Mouse (Mus musculus): ENCODE measurements at regions not wholly inside any gene's neighbourhood (a gene's known extent, or its start where the extent isn't known, plus 50 kb on each side); places are given as distances from the start of the nearest gene placed in this dataset.

DNA sequence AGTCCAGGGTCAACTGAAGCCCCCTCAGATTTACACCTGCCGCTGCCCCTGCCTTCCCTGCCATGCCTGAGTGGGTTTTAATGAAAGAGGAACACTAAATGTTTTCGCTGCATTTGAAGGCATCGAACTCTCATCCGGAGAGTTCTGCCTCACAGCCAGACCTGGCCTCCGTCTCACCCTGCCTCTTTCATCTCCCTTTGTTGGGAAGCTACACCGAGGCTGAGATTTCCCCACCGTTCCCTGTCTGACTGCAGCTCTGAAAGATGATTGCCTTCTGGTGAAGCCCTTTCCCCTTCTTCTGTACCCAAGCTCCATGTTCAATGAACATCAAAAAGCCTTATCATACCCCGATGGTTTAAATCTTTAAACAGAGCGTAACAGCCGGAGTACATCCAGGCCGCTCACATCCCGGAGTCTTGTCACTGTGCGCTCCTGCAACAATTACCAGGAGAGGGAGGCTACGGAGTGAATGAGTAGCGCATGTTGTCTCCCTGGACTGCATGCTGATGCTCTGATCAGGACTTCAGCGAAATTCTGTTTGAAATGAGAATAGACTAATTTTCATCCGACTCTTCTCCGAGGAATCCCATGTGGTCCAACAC, 98.3 kb downstream of the Zfp326 start:
- no peak for DNase-seq (ENCODE audit: extremely low read depth, low read depth)

All from MEL-GATA-1-ER (cell line).